Mouse (Mus musculus) CH12.LX (cell line): Measurements from ENCODE around the gene Dop1a.
A peak's percentile ranks its signal among the peaks of the same experiment; 100 is the strongest.

Source experiments
- BHLHE40 ChIP-seq: IDR thresholded peaks from 2 replicates; pipeline ENCODE4 v1.6.1; 2011; ENCODE audit warnings: mild to moderate bottlenecking, low read depth, low read length, improper control_type of control experiment
- CTCF ChIP-seq, 2 experiments: IDR thresholded peaks in 1 of 2; conservative IDR thresholded peaks in 1 of 2; 2 replicates each; pipeline ENCODE4 v1.5.1; 2011 to 2012; ENCODE audit warnings: low read depth in 2 of 2, low read length in 2 of 2, improper control_type of control experiment in 1 of 2, inconsistent platforms in 1 of 2, mild to moderate bottlenecking in 1 of 2, moderate library complexity in 1 of 2
- E2F4 ChIP-seq: IDR thresholded peaks from 2 replicates; pipeline ENCODE4 v1.6.1; 2011; ENCODE audit warnings: low read depth, low read length, improper control_type of control experiment; ENCODE audit not compliant: insufficient replicate concordance
- EP300 ChIP-seq: IDR thresholded peaks from 2 replicates; pipeline ENCODE4 v1.6.1; 2011; ENCODE audit warnings: low read length, improper control_type of control experiment
- ETS1 ChIP-seq: conservative IDR thresholded peaks from 2 replicates; pipeline ENCODE4 v1.6.1; 2012; ENCODE audit warnings: low read depth, mild to moderate bottlenecking, inconsistent platforms, low read length, improper control_type of control experiment, moderate library complexity
- MXI1 ChIP-seq: IDR thresholded peaks from 2 replicates; pipeline ENCODE4 v1.6.1; 2011; ENCODE audit warnings: mild to moderate bottlenecking, low read depth, low read length, improper control_type of control experiment
- POLR2A ChIP-seq: IDR thresholded peaks from 2 replicates; pipeline ENCODE4 v1.6.1; 2011; ENCODE audit warnings: low read depth, mild to moderate bottlenecking, improper control_type of control experiment, low read length
- RAD21 ChIP-seq: IDR thresholded peaks from 2 replicates; pipeline ENCODE4 v1.6.1; 2011; ENCODE audit warnings: low read depth, mild to moderate bottlenecking, low read length, improper control_type of control experiment, moderate library complexity
- SIN3A ChIP-seq: IDR thresholded peaks from 2 replicates; pipeline ENCODE4 v1.6.1; 2012; ENCODE audit warnings: low read length, improper control_type of control experiment, inconsistent platforms
- TCF12 ChIP-seq: IDR thresholded peaks from 2 replicates; pipeline ENCODE4 v1.6.1; 2014; ENCODE audit warnings: low read depth, mild to moderate bottlenecking, inconsistent platforms, low read length, improper control_type of control experiment

GRCm38 (mm10) chr9:86451617-86452016, 15.3 kb upstream of the Dop1a start:
- peak; percentile 43 to 83 for TF ChIP-seq CTCF (conservative IDR thresholded peaks at IDR 0.05 in 1 of 2, IDR thresholded peaks at IDR 0.05 in 1 of 2; ENCODE audit: low read depth in 2 of 2, low read length in 2 of 2)
- TF ChIP-seq RAD21, result peak; percentile 80
- no peak for TF ChIP-seq ETS1
- no peak for TF ChIP-seq TCF12
- peak; percentile 22; the same call in 1 of the 2 replicates for TF ChIP-seq BHLHE40
- TF ChIP-seq E2F4, result no peak
- TF ChIP-seq SIN3A, result no peak
- no peak; the same call in 1 of the 2 replicates for TF ChIP-seq MXI1
- no peak for TF ChIP-seq EP300
- TF ChIP-seq POLR2A, result no peak
